15 mouse cellular contexts compared by ENCODE assay signal in the genomic region with DNA sequence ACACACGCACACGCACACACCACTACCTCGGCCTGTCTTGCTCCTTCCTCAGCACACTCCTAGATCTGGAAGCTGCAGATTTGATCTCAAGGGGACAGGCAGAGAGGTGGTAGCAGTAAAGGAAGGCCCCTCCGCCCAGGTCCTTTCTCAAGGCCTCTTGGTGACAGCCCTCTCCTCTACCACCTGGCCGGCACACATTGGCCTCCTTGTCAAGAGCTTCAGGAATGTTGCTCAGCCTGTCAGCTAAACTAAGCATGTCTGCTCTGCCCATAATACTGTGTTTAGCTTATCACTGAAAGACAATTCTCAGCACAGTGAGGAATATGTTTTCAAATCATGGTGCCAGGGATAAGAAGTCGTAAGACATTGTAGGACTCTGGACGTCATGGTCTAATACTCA. TPM values are rescaled to one million over a fixed set of nuclear protein-coding genes. Genes with fewer than 3 reads are reported as not detected.
A peak's percentile ranks its signal among the peaks of the same experiment; 100 is the strongest.
DNase-seq lines count a peak whose midpoint lies in the region; ATAC-seq and TF ChIP-seq lines count a peak whose summit lies in the region.
"Had no signal": no experiment of that assay in that cellular context is flagged by ENCODE, and none has a peak within 500 bp of the region (broad histone marks: within the 10 kb centered on the region; RNA-seq: fewer than 3 reads in every experiment).

No protein-coding gene starts in this region.

- ATAC-seq in heart, embryonic 11.5 days (replicated peaks; ENCODE audit: insufficient number of reproducible peaks, low FRiP score, low TSS enrichment) = no peak
- ATAC-seq in lung, postnatal 0 days = peak; percentile 67
- ATAC-seq in hindbrain, embryonic 14.5 days (ENCODE audit: low FRiP score) = no peak; the same call in 1 of the 2 replicates
- no peak for ATAC-seq in midbrain, postnatal 0 days (ENCODE audit: low FRiP score)
- ATAC-seq: Patski had no signal

- TF ChIP-seq CTCF in lung, postnatal 0 days (IDR thresholded peaks at IDR 0.05) = no peak
- no peak for TF ChIP-seq CTCF in midbrain, postnatal 0 days (IDR thresholded peaks at IDR 0.05)

- H3K27ac ChIP-seq in heart, embryonic 11.5 days (ENCODE audit: low read depth, low read length) = no peak overlapping the region
- no peak overlapping the region for H3K27ac ChIP-seq in lung, postnatal 0 days (ENCODE audit: low read length)
- peak overlapping the region; percentile 2; the same call in 1 of the 2 replicates for H3K27ac ChIP-seq in hindbrain, embryonic 14.5 days
- peak overlapping the region; percentile 65; the same call in 1 of the 2 replicates for H3K27ac ChIP-seq in midbrain, postnatal 0 days (ENCODE audit: low read depth, low read length)
- H3K27ac ChIP-seq: heart, embryonic 15.5 days had no signal

- WGBS in heart, embryonic 11.5 days (ENCODE audit: insufficient replicate concordance) = 66% methylated on average over 7 of the region's 7 CpGs
- 53% methylated on average over 7 of the region's 7 CpGs for WGBS in lung, postnatal 0 days
- WGBS in hindbrain, embryonic 14.5 days = 76% methylated on average over 7 of the region's 7 CpGs
- WGBS in midbrain, postnatal 0 days = 81% methylated on average over 7 of the region's 7 CpGs

- H3K4me2 ChIP-seq in heart, embryonic 11.5 days = no peak overlapping the region
- H3K4me2 ChIP-seq in lung, postnatal 0 days (replicated peaks; ENCODE audit: low read depth, low read length) = no peak overlapping the region
- no peak overlapping the region for H3K4me2 ChIP-seq in hindbrain, embryonic 14.5 days (replicated peaks)
- H3K4me2 ChIP-seq in midbrain, postnatal 0 days (ENCODE audit: low read depth, low read length, poor library complexity, severe bottlenecking) = no peak overlapping the region
- H3K4me2 ChIP-seq: heart, embryonic 15.5 days had no signal

- peaks cover 8% of the 10 kb centered on the region for H3K36me3 ChIP-seq in heart, embryonic 11.5 days (ENCODE audit: control insufficient read depth, insufficient read depth, low read length)
- peaks cover 14% of the 10 kb centered on the region for H3K36me3 ChIP-seq in lung, postnatal 0 days (ENCODE audit: insufficient read depth, low read length)
- H3K36me3 ChIP-seq in hindbrain, embryonic 14.5 days (replicated peaks; ENCODE audit: control insufficient read depth, insufficient read depth) = peaks cover 18% of the 10 kb centered on the region
- H3K36me3 ChIP-seq in midbrain, postnatal 0 days (ENCODE audit: insufficient read depth, low read length) = peaks cover 17% of the 10 kb centered on the region

- peaks cover 3% of the 10 kb centered on the region; the same call in 1 of the 2 replicates for H3K4me1 ChIP-seq in heart, embryonic 11.5 days (ENCODE audit: control insufficient read depth, insufficient read depth, low read length)
- no peaks in the 10 kb centered on the region for H3K4me1 ChIP-seq in lung, postnatal 0 days (ENCODE audit: insufficient read depth, low read depth, low read length)
- H3K4me1 ChIP-seq in hindbrain, embryonic 14.5 days (replicated peaks; ENCODE audit: control insufficient read depth, insufficient read depth, low read length) = no peaks in the 10 kb centered on the region; the same call in 1 of the 2 replicates
- no peaks in the 10 kb centered on the region for H3K4me1 ChIP-seq in midbrain, postnatal 0 days (ENCODE audit: insufficient read depth, low read length)

- no peak for DNase-seq in heart, postnatal 4 days
- DNase-seq in lung, postnatal 0 days (ENCODE audit: low spot score) = peak; percentile 53
- DNase-seq in lung, postnatal 10 days = no peak
- DNase-seq in hindbrain, embryonic 14.5 days (ENCODE audit: low spot score) = no peak
- no peak for DNase-seq in midbrain, postnatal 0 days (ENCODE audit: low spot score)
- no peak for DNase-seq in natural killer cell, adult 2 months (ENCODE audit: low spot score in 2 of 2)
- DNase-seq: heart, adult 11 months; kidney, adult 9 months; kidney, postnatal 4 days had no signal

- H3K9ac ChIP-seq in heart, embryonic 11.5 days (ENCODE audit: low read depth, low read length) = peak overlapping the region; percentile 46
- H3K9ac ChIP-seq in lung, postnatal 0 days (replicated peaks; ENCODE audit: low read depth) = no peak overlapping the region
- H3K9ac ChIP-seq in hindbrain, embryonic 14.5 days = no peak overlapping the region
- no peak overlapping the region for H3K9ac ChIP-seq in midbrain, postnatal 0 days (replicated peaks; ENCODE audit: low read length, poor library complexity, severe bottlenecking)
- H3K9ac ChIP-seq: heart, embryonic 15.5 days had no signal

- no peak for TF ChIP-seq EP300 in lung, postnatal 0 days (IDR thresholded peaks at IDR 0.05)

- H3K27me3 ChIP-seq in heart, embryonic 11.5 days (ENCODE audit: control insufficient read depth, insufficient read depth, low read length) = no peaks in the 10 kb centered on the region; the same call in 1 of the 2 replicates
- no peaks in the 10 kb centered on the region for H3K27me3 ChIP-seq in lung, postnatal 0 days (replicated peaks; ENCODE audit: insufficient read depth, low read length)
- H3K27me3 ChIP-seq in hindbrain, embryonic 14.5 days (ENCODE audit: control insufficient read depth, insufficient read depth, low read length) = no peaks in the 10 kb centered on the region
- H3K27me3 ChIP-seq in midbrain, postnatal 0 days (ENCODE audit: insufficient read depth, low read length) = no peaks in the 10 kb centered on the region
- H3K27me3 ChIP-seq: heart, embryonic 15.5 days; Patski had no signal

- H3K9me3 ChIP-seq in heart, embryonic 11.5 days (replicated peaks; ENCODE audit: control insufficient read depth, low read length) = no peaks in the 10 kb centered on the region
- no peaks in the 10 kb centered on the region for H3K9me3 ChIP-seq in lung, postnatal 0 days (ENCODE audit: low read length)
- H3K9me3 ChIP-seq in hindbrain, embryonic 14.5 days (ENCODE audit: control insufficient read depth, low read length) = no peaks in the 10 kb centered on the region
- H3K9me3 ChIP-seq in midbrain, postnatal 0 days (ENCODE audit: low read length) = no peaks in the 10 kb centered on the region
- H3K9me3 ChIP-seq: heart, embryonic 15.5 days had no signal

- H3K4me3 ChIP-seq in heart, embryonic 11.5 days (ENCODE audit: low read depth, low read length) = no peak overlapping the region
- H3K4me3 ChIP-seq in lung, postnatal 0 days (ENCODE audit: low read depth, low read length) = no peak overlapping the region
- no peak overlapping the region for H3K4me3 ChIP-seq in hindbrain, embryonic 14.5 days (replicated peaks; ENCODE audit: low read length)
- H3K4me3 ChIP-seq in midbrain, postnatal 0 days (ENCODE audit: low read depth, low read length) = no peak overlapping the region
- H3K4me3 ChIP-seq: heart, embryonic 15.5 days had no signal

RNA-seq across cellular contexts. Expression of gene Agt, which starts 13.3 kb away (rescaled TPM):
- polyA plus RNA-seq in heart, embryonic 11.5 days (2014; fragmentation: Nextera tagmentation; extraction: Ambion mirVana) = 0.49 and 0.59 TPM in 2 replicates
- total RNA-seq in heart, postnatal 4 days (2021) = 1 to 10 TPM; 7.4 to 7.6 TPM
- polyA plus RNA-seq in lung, postnatal 0 days (2015; fragmentation: Nextera tagmentation; extraction: Ambion mirVana) = 101 and 133 TPM in 2 replicates
- polyA plus RNA-seq in hindbrain, embryonic 14.5 days (2014; fragmentation: Nextera tagmentation; extraction: Ambion mirVana) = 0.76 and 1.1 TPM in 2 replicates
- 75.5 and 104 TPM in 2 replicates for total RNA-seq in midbrain, postnatal 0 days (2014; rRNA removed)
- polyA plus RNA-seq in midbrain, postnatal 0 days (2015; fragmentation: Nextera tagmentation; extraction: Ambion mirVana) = 65.9 and 83.6 TPM in 2 replicates
- total RNA-seq: neutrophil, adult 5-6 weeks had no signal
- polyA plus RNA-seq: embryonic facial prominence, embryonic 11.5 days; limb, embryonic 11.5 days had no signal

RNA-seq across cellular contexts. Expression of gene Capn9, which starts 19.7 kb away (rescaled TPM):
- not detected in 2 replicates for polyA plus RNA-seq in heart, embryonic 11.5 days (2014; fragmentation: Nextera tagmentation; extraction: Ambion mirVana)
- under 1 TPM in 1 of 2 experiments, not detected in 1; 0.11 TPM for total RNA-seq in heart, postnatal 4 days (2021)
- 0.11 and 0.16 TPM in 2 replicates for polyA plus RNA-seq in lung, postnatal 0 days (2015; fragmentation: Nextera tagmentation; extraction: Ambion mirVana)
- 0.11 and 0.53 TPM in 2 replicates for polyA plus RNA-seq in hindbrain, embryonic 14.5 days (2014; fragmentation: Nextera tagmentation; extraction: Ambion mirVana)
- total RNA-seq in midbrain, postnatal 0 days (2014; rRNA removed) = 0.27 TPM in 1 of 2 replicates, not detected in the other
- 0.43 and 0.52 TPM in 2 replicates for polyA plus RNA-seq in midbrain, postnatal 0 days (2015; fragmentation: Nextera tagmentation; extraction: Ambion mirVana)
- total RNA-seq: neutrophil, adult 5-6 weeks had no signal
- polyA plus RNA-seq: embryonic facial prominence, embryonic 11.5 days; limb, embryonic 11.5 days; Patski had no signal

RNA-seq across cellular contexts. Expression of gene Cog2, which starts 35.6 kb away (rescaled TPM):
- 24.6 and 28.4 TPM in 2 replicates for polyA plus RNA-seq in heart, embryonic 11.5 days (2014; fragmentation: Nextera tagmentation; extraction: Ambion mirVana)
- 10 to 100 TPM; 23.1 to 28.0 TPM for total RNA-seq in heart, postnatal 4 days (2021)
- polyA plus RNA-seq in lung, postnatal 0 days (2015; fragmentation: Nextera tagmentation; extraction: Ambion mirVana) = 23.5 and 24.5 TPM in 2 replicates
- polyA plus RNA-seq in hindbrain, embryonic 14.5 days (2014; fragmentation: Nextera tagmentation; extraction: Ambion mirVana) = 32.5 and 34.7 TPM in 2 replicates
- 26.2 and 26.7 TPM in 2 replicates for total RNA-seq in midbrain, postnatal 0 days (2014; rRNA removed)
- 15.8 and 18.8 TPM in 2 replicates for polyA plus RNA-seq in midbrain, postnatal 0 days (2015; fragmentation: Nextera tagmentation; extraction: Ambion mirVana)

Comparison
In these comparisons a context has a peak if more than half of its experiments do, and no peak if none do; other contexts are left out.
1. H3K27ac ChIP-seq: peak in hindbrain, embryonic 14.5 days (single experiment) and midbrain, postnatal 0 days (single experiment); none in heart, embryonic 11.5 days (single experiment) and lung, postnatal 0 days (single experiment).
2. RNA of gene Agt, which starts 13.3 kb away (polyA plus RNA-seq): 101 to 133 TPM in lung, postnatal 0 days and 65.9 to 83.6 TPM in midbrain, postnatal 0 days; 0.76 to 1.1 TPM in hindbrain, embryonic 14.5 days and 0.49 to 0.59 TPM in heart, embryonic 11.5 days; every median in the first group is over 10 times any median in the second.